Mouse (Mus musculus): ENCODE results near the gene Elane. TPM values are rescaled to one million over a fixed set of nuclear protein-coding genes. Genes with fewer than 3 reads are reported as not detected.

Gene Elane
- polyA plus RNA-seq, 1 experiment: 0.15 TPM

- peaks cover 30% of the 10 kb centered on the region for H3K4me1 ChIP-seq (ENCODE audit: control insufficient read depth, insufficient read depth, low read length)
- peak within 1 kb of the TSS; percentile 74 for H3K27ac ChIP-seq (ENCODE audit: insufficient read depth, low read length)
- TF ChIP-seq POLR2A (IDR thresholded peaks at IDR 0.05; ENCODE audit: borderline replicate concordance, insufficient read depth, low read length) (no peak), CTCF (IDR thresholded peaks at IDR 0.05; ENCODE audit: borderline replicate concordance, insufficient read depth, low read depth, low read length) (no peak)
- DNase-seq: peak; percentile 90 to 92
- H3K27me3 ChIP-seq (ENCODE audit: control insufficient read depth, insufficient read depth, low read length): no peaks in the 10 kb centered on the region
- peak within 1 kb of the TSS; percentile 67 for H3K4me3 ChIP-seq (replicated peaks; ENCODE audit: insufficient read depth, low read depth, low read length)
- WGBS: under 1% methylated on average over 63 of the region's 63 CpGs
These were observed 40.7 kb downstream of the Elane start, which contains the start of gene Arid3a for GRCm38 (mm10) chr10:79926491-79927323. Arid3a (plus strand) TSS chr10:79927043.

DNA sequence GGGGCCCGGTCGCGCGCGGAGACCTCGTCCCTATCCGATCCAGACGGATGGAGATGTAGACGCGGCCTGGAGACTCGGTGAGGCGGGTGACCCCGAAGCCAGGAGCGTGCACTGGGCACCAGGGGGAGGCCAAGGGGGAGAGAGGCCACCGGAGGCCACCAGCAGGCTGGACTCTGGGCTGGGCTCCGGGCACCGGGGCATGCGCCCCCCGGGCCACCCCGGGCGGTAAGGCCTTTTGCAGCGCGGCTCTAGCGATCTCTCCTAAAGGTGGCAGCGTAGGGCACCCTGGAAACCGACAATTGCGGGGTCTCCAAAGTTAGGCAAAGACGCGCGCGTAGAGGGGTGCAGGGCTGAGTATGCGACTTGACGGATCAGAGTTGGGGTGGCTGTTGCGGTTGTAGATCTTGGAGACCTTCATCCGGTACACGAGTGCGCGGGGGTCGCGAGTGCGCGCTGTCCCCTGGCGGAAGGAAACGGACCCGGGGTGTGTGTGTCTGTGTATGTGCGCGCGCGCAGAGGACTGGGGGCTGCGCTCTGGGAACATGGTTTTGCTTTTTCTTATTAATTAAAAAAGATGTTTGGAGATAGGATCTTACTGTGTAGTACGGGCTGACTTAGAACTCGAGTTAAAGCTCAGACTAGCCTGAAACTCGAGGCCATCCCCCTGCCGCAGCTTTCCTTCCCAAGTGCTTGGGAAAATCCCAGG is 41.4 kb downstream of the Elane start:
- H3K27ac ChIP-seq (ENCODE audit: insufficient read depth, low read length): peak overlapping the region; percentile 11
- H3K27me3 ChIP-seq (ENCODE audit: control insufficient read depth, insufficient read depth, low read length): no peaks in the 10 kb centered on the region
- H3K4me1 ChIP-seq (ENCODE audit: control insufficient read depth, insufficient read depth, low read length): peaks cover 38% of the 10 kb centered on the region
- under 1% methylated on average over 54 of the region's 54 CpGs for WGBS
- peak overlapping the region; percentile 67 for H3K4me3 ChIP-seq (replicated peaks; ENCODE audit: insufficient read depth, low read depth, low read length)
- TF ChIP-seq POLR2A (IDR thresholded peaks at IDR 0.05; ENCODE audit: borderline replicate concordance, insufficient read depth, low read length) (no peak), CTCF (IDR thresholded peaks at IDR 0.05; ENCODE audit: borderline replicate concordance, insufficient read depth, low read depth, low read length) (no peak)
- peak; percentile 63 to 73 for DNase-seq

- Histone ChIP-seq H3K27me3 (ENCODE audit: control insufficient read depth, insufficient read depth, low read length) (no peaks in the 10 kb centered on the region), H3K4me1 (ENCODE audit: control insufficient read depth, insufficient read depth, low read length) (peaks cover 45% of the 10 kb centered on the region), H3K4me3 (replicated peaks; ENCODE audit: insufficient read depth, low read depth, low read length) (peak overlapping the region; percentile 67), H3K27ac (ENCODE audit: insufficient read depth, low read length) (peak overlapping the region; percentile 11; the same call in 1 of the 2 replicates)
- no peak for TF ChIP-seq CTCF (IDR thresholded peaks at IDR 0.05; ENCODE audit: borderline replicate concordance, insufficient read depth, low read depth, low read length)
- no peak for TF ChIP-seq POLR2A (IDR thresholded peaks at IDR 0.05; ENCODE audit: borderline replicate concordance, insufficient read depth, low read length)
- 2% methylated on average over 29 of the region's 29 CpGs for WGBS
- DNase-seq: peak in 1 of 2 experiments; percentile 41
These were observed 42.1 kb downstream of the Elane start for GRCm38 (mm10) chr10:79928030-79928694.

GRCm38 (mm10) chr10:79928907-79929701 is 43.1 kb downstream of the Elane start:
- 39% methylated on average over 9 of the region's 9 CpGs for WGBS
- H3K4me1 ChIP-seq (ENCODE audit: control insufficient read depth, insufficient read depth, low read length): peaks cover 54% of the 10 kb centered on the region
- no peak for DNase-seq
- TF ChIP-seq CTCF (IDR thresholded peaks at IDR 0.05; ENCODE audit: borderline replicate concordance, insufficient read depth, low read depth, low read length) (no peak), POLR2A (IDR thresholded peaks at IDR 0.05; ENCODE audit: borderline replicate concordance, insufficient read depth, low read length) (no peak)
- H3K27me3 ChIP-seq (ENCODE audit: control insufficient read depth, insufficient read depth, low read length): no peaks in the 10 kb centered on the region
- peak overlapping the region; percentile 4 for H3K4me3 ChIP-seq (replicated peaks; ENCODE audit: insufficient read depth, low read depth, low read length)
- H3K27ac ChIP-seq (ENCODE audit: insufficient read depth, low read length): no peak overlapping the region

DNA sequence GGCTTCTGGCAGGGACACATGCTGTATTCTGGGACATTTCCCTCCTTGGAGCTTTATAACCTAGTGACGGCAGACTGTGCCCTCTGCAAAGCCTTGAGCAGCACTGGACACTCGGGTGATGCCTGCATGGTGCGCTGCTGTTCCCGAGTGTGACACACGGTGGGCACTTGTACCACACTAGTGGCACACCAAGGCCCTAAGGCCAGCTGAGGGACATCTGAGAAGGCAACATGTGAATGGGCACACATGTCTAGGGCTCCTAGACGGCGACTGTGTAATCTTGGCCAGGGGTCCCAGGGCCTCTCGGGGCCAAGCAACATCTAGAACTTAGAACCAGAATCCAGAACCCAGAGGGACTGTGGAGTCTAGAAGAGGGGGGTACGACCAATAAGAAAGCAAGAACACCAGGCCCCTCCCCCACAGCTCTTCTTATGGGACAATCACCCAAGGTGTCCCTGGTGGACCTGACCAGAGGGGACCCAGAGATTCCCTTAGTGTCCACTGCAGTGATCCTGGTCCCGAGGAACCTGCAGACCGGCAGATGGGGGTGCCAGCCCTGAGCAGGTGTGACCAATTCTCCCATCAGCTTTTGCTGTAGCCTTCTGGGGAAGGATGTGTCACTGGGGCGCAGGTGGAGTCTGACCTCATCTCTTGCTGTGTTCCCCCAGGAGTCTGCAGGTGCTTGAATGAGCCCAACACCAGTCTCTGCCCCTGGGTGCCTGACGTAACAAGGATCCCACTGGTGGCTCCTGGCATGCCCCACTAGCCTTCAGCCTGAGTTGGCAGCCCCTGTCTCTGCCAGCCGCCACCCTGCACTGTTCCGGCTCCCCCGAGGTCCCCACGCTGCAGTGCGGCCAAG is 44.1 kb downstream of the Elane start:
- 33% methylated on average over 18 of the region's 18 CpGs for WGBS
- TF ChIP-seq CTCF (IDR thresholded peaks at IDR 0.05; ENCODE audit: borderline replicate concordance, insufficient read depth, low read depth, low read length) (no peak), POLR2A (IDR thresholded peaks at IDR 0.05; ENCODE audit: borderline replicate concordance, insufficient read depth, low read length) (no peak)
- Histone ChIP-seq H3K4me1 (ENCODE audit: control insufficient read depth, insufficient read depth, low read length) (peaks cover 65% of the 10 kb centered on the region), H3K27me3 (ENCODE audit: control insufficient read depth, insufficient read depth, low read length) (no peaks in the 10 kb centered on the region), H3K27ac (ENCODE audit: insufficient read depth, low read length) (no peak overlapping the region), H3K4me3 (replicated peaks; ENCODE audit: insufficient read depth, low read depth, low read length) (no peak overlapping the region)
- DNase-seq: peak in 1 of 2 experiments; percentile 32

DNA sequence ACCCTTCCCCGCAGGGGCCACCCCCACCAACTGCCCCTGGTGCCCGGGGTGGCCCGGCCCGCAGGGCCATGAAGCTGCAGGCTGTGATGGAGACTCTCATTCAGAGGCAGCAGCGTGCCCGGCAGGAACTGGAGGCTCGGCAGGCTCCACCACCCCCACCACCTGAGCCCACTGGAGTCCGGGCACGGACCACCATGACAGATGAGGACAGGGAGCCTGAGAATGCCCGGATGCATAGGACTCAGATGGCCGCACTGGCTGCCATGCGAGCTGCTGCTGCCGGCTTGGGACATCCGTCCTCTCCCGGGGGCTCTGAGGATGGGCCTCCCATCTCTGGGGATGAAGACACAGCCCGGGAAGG is 44.8 kb downstream of the Elane start:
- peak in 1 of 2 experiments; percentile 35 for DNase-seq
- 44% methylated on average over 16 of the region's 16 CpGs for WGBS
- H3K4me1 ChIP-seq (ENCODE audit: control insufficient read depth, insufficient read depth, low read length): peaks cover 68% of the 10 kb centered on the region
- H3K4me3 ChIP-seq (replicated peaks; ENCODE audit: insufficient read depth, low read depth, low read length): no peak overlapping the region
- no peak overlapping the region for H3K27ac ChIP-seq (ENCODE audit: insufficient read depth, low read length)
- H3K27me3 ChIP-seq (ENCODE audit: control insufficient read depth, insufficient read depth, low read length): no peaks in the 10 kb centered on the region
- TF ChIP-seq CTCF (IDR thresholded peaks at IDR 0.05; ENCODE audit: borderline replicate concordance, insufficient read depth, low read depth, low read length) (no peak), POLR2A (IDR thresholded peaks at IDR 0.05; ENCODE audit: borderline replicate concordance, insufficient read depth, low read length) (no peak)
